Mouse (Mus musculus): Measurements from ENCODE around the gene Sco1.
"Not testable (repeated sequence)": the region's sequence is repeated elsewhere in the genome, so short reads cannot be mapped to it uniquely, and the experiment has no call there.

The Sco1 gene

DNA sequence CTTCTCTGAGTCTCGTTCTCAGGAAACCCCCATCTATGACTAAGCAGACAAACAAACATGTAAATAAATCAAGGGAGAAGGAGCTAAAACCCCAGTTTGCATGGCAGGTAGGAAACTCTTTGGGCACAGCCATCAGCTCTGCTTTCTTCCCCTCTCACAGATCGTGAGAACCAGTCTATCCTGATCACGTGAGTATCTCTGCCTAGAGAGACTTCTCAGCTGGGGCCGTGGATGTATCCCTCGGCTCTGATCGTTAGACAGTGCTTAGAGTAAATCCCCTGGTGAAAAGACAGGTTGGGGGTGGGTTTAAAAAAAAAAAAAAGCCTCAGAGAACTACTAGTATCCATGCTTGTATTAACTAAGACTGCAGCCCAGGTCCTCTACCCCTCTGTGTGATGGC lies 30.8 kb downstream of the Sco1 start:
- in situ Hi-C loops (cut with MboI, MseI), result loop anchor here (5.0 to 10.0 kb wide), 3 partner anchors 56 to 892 kb away; partner anchors contain the start of gene Tmem220

DNA sequence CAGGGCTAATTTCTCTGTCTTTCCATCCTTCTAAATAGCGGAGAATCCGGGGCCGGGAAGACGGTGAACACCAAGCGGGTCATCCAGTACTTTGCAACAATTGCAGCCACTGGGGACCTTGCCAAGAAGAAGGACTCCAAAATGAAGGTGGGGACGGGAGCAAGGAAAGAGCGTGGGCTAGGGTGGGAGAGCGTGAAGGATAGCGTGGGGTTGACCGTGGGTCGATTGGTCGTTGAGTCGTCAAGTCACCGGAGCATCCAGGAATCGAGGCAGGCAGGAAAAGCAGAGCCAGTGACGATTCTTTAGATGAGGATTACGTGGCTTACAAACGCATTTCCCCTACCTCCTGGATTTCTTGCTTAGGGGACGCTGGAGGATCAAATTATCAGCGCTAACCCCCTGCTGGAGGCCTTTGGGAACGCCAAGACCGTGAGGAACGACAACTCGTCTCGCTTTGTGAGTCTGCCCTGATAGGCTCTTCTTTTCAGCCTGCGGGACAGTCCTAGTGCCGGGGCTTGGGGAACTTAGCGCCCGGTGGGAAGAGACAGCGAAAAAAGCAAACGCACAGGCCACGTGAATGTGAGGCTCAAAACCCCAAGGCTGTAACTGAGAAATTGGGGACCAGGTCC lies 31.4 kb downstream of the Sco1 start:
- in situ Hi-C loops (cut with MboI, MseI), result loop anchor here (5.0 to 10.0 kb wide), 3 partner anchors 57 to 891 kb away; partner anchors contain the start of gene Tmem220

DNA sequence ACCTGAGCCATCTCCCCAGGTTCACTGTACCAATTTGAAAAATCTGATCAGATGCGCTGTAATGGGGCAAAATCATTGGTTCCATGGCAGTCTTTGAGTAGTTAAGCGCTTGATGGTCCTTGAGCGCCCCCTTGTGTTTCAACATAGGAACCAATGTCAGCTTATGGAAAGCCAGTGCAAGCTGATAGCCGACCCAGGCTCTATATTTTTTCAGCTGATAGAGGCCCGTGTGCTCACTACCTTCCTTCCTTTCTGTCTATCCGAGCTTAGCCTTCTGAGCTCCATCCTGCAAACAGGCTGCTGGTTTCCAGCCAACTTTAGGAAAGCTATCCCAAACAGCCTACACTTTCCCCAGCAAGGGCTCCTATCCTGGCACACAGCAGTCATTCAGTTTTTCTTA lies 33.0 kb downstream of the Sco1 start:
- in situ Hi-C loops (cut with MboI, MseI), result loop anchor here (10.0 kb wide), 1 partner anchor 889 kb away; no protein-coding TSS in a partner anchor

DNA sequence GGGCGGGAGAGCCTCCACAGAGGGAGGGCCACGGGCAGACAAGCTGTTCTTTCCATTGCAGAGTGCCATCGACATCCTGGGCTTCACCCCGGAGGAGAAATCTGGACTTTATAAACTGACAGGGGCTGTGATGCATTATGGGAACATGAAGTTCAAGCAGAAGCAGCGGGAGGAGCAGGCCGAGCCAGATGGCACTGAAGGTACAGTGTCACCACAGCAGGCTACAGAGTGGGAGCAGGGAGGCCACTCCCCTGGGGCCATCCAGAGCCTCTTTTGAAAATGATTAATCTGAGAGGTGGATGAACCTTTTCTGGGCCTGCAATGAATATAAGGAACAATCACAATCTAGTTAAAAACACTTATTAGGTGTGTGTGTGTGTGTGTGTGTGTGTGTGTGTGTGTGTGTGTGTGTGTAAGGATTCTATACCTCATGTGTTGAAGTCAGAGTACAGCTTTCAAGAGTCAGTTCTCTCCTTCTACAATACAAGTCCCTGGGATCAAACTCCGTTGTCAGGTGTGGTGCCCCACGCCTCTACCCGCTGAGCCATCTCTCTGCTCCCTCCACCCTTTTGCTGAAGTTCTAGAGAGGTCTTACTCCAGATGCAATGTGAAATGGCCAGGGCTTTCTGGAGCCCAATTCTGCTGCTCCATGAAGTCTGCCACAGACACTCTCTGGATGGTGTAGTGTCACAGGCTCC lies 34.1 kb downstream of the Sco1 start:
- in situ Hi-C loops (cut with MboI, MseI), result loop anchor here (10.0 kb wide), 1 partner anchor 888 kb away; no protein-coding TSS in a partner anchor

DNA sequence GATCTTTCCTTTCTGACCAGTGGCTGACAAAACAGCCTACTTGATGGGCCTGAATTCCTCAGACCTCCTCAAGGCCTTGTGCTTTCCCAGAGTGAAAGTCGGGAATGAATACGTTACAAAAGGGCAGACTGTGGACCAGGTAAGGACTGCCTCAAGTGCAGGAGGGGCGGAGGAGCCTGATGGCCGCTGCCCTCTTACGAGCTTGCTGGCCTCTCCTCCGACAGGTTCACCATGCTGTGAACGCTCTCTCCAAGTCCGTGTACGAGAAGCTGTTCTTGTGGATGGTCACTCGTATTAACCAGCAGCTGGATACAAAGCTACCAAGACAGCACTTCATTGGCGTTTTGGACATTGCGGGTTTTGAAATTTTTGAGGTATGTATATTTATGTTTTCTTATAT lies 34.8 kb downstream of the Sco1 start:
- in situ Hi-C loops (cut with MboI, MseI), result loop anchor here (10.0 kb wide), 1 partner anchor 888 kb away; no protein-coding TSS in a partner anchor

DNA sequence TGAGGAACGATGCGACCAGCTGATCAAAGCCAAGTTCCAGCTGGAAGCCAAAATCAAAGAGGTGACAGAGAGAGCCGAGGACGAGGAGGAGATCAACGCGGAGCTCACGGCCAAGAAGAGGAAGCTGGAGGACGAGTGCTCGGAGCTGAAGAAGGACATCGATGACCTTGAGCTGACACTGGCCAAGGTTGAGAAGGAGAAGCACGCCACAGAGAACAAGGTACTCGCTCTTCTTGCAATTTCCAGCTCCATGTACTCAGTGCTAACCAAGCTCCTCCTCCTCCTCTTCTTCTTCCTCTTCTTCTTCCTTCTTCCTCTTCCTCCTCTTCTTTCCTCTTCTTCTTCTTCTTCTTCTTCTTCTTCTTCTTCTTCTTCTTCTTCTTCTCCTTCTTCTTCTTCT lies 39.9 kb downstream of the Sco1 start:
- in situ Hi-C loops (cut with MboI, MseI), result not testable (repeated sequence)

DNA sequence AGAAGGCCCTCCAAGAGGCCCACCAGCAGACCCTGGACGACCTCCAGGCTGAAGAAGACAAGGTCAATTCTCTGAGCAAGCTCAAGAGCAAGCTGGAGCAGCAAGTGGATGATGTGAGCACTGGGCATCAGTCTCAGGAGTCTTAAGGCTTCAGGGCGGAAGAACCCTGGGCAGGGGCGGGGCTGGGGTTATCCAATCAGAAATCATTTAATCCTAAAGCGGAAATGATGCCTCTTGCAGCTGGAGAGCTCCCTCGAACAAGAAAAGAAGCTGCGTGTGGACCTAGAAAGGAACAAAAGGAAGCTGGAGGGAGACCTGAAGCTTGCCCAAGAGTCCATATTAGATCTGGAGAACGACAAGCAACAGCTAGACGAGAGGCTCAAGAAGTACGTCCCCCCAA lies 40.7 kb downstream of the Sco1 start:
- in situ Hi-C loops (cut with MboI, MseI), result no loop called here

DNA sequence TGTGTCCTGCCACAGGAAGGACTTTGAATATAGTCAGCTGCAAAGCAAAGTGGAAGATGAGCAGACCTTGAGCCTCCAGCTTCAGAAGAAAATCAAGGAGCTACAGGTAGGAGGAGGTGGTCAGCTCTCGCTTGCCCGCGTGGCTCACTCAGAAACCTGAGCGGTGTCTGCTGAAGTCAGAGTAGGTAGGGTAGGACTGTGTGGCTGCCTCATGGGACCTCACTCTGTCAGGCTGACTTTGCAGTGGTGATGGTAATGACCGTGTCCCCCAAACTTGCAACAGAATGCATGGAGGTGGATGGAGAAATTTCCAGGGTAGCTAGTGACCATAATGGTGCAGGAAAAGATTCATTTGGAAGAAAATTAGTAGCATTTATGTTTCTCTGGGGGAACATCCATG lies 41.2 kb downstream of the Sco1 start:
- in situ Hi-C loops (cut with MboI, MseI), result no loop called here

DNA sequence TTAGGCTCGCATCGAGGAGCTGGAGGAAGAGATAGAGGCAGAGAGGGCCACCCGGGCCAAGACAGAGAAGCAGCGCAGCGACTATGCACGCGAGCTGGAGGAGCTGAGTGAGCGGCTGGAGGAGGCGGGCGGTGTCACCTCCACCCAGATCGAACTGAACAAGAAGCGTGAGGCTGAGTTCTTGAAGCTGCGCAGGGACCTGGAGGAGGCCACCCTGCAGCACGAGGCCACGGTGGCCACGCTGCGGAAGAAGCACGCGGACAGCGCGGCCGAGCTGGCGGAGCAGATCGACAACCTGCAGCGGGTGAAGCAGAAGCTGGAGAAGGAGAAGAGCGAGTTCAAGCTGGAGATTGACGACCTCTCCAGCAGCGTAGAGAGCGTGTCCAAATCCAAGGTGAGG lies 42.0 kb downstream of the Sco1 start:
- in situ Hi-C loops (cut with MboI, MseI), result no loop called here

DNA sequence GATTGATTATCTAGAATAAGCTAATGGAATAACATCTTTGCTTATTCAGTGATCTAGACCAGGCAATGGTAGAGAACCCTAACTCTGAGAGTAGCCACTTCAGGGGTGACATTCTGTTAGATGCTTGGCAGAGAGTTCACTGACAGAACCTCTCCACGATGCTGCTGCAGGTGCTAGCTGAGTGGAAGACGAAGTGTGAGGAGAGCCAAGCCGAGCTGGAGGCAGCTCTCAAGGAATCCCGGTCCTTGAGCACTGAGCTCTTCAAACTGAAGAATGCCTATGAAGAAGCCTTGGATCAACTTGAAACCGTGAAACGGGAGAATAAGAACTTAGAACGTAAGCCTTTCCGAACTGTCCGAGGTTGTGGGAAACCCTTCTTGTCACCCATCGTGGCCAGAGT lies 45.2 kb downstream of the Sco1 start:
- in situ Hi-C loops (cut with MboI, MseI), result no loop called here

DNA sequence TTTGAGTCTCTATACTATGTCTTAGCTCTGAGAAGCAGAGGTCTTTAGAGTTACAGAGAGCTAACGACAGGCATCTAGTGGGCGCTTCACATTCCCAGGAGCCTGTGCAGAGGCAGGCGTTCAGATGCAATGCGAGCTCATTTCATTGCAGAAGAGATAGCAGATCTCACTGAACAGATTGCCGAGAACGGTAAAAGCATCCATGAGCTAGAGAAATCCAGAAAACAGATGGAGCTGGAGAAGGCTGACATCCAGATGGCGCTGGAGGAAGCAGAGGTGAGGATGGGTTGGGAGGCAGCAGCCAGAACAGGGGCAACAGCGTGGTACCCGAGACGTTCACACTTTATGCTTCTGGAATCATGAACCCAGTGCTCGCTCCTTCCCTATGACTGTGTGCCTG lies 46.0 kb downstream of the Sco1 start:
- in situ Hi-C loops (cut with MboI, MseI), result no loop called here

DNA sequence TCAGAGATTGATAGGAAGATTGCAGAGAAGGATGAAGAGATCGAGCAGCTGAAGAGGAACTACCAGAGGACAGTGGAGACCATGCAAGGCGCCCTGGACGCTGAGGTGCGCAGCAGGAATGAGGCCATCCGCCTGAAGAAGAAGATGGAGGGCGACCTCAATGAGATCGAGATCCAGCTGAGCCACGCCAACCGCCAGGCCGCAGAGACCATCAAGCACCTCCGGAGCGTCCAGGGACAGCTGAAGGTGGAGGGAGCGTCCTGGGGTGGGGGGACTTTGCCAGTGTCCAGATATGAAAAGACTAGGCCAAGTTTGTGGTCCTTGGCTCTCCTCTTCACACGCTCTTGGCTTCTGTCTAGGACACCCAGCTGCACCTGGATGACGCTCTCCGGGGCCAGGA lies 46.8 kb downstream of the Sco1 start:
- in situ Hi-C loops (cut with MboI, MseI), result no loop called here

DNA sequence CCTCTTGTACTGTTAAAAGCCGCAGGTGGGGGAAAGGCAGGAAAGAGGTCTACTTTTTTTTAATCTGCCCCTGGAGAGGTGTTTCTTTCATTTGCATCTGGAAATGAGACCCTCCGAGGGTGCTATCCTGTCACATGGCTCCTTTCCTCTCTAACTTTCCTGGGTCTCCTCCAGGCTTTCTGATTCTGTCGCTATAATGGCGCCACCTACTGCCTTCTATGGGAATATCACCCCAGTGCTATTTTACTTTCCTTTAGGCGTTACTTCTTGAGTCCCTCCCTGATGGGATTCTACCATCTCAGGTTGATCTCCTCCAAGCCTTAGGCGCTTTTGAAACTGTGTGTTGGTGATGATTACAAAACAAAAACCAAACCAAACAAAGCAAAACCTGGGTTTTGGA lies 47.7 kb downstream of the Sco1 start:
- in situ Hi-C loops (cut with MboI, MseI), result no loop called here

DNA sequence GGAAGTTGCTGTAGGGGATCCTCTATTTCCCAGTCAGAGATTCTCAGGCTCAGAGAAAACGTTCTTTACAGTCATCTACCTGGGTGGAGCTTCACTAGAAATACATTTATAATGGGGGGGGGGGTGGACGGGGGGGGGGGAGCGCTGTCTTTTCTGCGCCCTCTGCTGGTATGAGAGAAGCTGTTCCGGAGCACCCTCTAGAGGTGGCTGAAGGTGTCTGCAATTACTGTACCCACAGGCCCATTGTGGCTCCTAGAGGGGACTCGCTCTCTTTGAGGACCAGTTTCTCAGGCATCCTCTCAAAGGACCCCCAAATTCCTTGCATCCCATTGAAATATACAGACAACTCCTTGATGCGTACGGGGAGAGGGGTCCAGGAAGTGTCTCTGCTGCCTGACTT lies 49.2 kb downstream of the Sco1 start:
- in situ Hi-C loops (cut with MboI, MseI), result no loop called here

DNA sequence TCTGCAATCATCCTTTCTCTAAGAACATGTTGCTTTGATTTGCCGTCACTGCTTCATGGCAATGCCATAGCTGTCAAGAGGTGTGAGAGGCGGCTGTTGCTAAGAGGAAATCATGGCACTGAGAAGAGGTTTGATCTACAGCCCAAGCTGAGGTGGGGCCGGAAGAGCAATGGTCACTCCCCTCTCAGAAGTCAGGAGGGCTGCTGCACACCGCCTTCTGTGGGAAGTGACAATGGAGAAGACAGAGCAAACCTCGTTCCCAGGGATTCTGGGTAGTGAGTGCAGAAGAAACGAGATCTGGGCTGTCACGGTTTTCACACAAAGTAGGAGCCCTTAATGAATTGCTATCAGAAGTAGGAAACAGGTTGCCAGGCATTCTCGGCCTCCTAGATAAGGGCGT lies 50.8 kb downstream of the Sco1 start:
- in situ Hi-C loops (cut with MboI, MseI), result no loop called here

DNA sequence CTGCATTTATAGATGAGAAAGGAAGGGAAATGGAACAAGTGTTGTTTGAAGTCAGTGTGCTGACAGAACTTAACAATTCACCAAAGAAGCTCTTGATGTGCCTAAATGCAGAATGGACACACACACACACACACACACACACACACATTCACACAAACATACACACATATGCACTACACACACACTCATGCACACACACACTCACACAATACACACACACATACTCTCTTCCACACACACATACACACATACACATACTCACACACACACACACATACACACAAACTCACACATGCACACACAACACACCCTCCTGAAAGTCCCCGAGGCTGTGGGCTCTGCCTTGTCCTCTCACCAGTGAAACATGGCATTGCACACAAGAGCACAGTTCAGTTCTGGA lies 51.8 kb downstream of the Sco1 start:
- in situ Hi-C loops (cut with MboI, MseI), result no loop called here

DNA sequence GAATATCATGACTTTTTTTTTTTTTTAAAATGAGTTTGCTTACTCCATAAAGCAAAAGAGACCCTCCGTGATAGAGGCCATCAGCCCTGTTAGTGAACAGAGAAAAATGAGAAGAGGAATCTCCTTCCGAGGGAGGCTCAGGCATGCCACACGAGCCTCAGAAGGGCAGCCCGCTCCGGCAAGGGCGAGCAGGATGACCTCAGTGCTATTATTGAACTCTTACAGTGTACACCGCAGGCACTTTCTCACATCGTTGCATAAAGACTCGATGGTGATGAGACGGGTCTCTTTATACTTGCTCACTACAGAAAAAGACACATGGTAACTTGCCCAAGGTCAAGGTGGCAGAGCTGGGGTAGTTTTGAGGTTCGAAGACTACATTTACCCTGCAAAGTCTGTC lies 52.2 kb downstream of the Sco1 start:
- in situ Hi-C loops (cut with MboI, MseI), result no loop called here

DNA sequence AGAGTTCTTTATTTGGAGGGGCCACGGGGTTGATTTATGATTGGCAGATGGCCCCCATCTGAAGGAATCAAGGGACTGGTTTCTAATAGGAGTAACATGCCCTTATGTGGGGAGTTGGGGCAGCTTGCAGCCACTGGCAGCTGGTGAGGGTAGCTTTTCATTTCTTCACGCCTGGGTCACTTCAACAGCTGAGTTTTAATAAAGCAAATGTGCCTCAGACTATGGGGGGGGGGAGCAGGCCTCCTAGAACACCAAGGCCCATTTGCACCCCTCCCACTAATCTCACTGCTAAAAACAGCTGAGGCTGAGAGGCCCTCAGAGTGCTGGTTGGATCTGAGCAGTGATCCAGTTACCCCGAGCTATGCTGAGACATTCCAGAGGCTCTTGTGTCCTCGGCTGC lies 53.2 kb downstream of the Sco1 start:
- in situ Hi-C loops (cut with MboI, MseI), result no loop called here

DNA sequence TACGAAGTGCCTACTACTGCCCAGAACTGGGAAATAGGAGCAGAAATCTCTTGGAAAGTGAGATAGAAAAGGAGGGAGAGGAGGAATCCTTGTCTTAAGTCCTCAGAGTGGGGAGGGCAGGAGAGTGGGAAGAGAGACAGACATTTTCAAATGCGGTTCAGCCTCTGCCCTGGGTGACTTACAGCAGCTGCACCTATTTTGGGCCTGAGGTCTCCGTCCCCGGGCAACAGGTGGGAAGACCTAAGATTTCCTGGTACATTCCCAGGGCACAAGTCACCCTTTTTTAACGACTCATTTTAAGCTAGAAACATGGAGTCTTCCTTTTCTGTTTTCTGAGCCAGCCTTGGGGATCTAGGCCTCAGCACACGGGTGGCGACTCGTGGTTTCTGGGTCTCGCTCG lies 54.5 kb downstream of the Sco1 start:
- in situ Hi-C loops (cut with MboI, MseI), result no loop called here

DNA sequence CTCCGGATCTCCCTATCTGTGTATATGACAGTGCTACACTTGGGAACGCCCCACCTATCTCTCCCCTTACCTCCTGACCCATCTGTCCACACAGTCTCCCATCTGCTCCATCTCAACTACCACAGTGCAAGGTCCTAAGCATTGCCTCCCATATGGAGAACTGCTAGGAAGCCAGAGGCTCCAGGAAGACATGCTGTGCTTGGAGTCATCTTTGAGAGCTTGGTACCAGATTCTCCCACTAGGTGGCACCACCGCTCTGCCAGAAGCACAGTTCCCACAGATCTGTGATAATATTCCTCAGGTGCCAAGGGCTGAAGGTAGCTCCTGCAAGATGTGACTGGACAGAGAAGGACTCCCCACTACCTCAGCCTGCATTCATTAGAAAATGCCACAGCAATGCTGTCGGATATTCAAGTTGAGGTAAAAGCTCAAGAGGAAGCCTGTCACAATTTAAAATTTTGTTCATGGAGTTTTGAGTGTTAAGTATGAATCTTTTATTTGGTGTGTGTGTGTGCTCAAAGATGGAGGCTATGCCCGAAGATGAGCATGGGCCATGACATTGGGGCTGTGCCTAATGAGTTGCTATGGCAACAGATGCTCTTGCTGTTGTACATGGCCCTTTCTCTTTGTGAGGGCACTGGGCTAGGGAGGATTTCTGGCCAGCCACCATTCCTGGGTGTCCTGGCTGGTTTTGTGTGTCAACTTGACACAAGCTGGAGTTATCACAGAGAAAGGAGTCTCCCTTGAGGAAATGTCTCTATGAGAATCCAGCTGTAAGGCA lies 57.9 kb downstream of the Sco1 start:
- in situ Hi-C loops (cut with MboI, MseI), result loop anchor here (5.0 to 10.0 kb wide), 2 partner anchors 247 to 554 kb away; no protein-coding TSS in a partner anchor

DNA sequence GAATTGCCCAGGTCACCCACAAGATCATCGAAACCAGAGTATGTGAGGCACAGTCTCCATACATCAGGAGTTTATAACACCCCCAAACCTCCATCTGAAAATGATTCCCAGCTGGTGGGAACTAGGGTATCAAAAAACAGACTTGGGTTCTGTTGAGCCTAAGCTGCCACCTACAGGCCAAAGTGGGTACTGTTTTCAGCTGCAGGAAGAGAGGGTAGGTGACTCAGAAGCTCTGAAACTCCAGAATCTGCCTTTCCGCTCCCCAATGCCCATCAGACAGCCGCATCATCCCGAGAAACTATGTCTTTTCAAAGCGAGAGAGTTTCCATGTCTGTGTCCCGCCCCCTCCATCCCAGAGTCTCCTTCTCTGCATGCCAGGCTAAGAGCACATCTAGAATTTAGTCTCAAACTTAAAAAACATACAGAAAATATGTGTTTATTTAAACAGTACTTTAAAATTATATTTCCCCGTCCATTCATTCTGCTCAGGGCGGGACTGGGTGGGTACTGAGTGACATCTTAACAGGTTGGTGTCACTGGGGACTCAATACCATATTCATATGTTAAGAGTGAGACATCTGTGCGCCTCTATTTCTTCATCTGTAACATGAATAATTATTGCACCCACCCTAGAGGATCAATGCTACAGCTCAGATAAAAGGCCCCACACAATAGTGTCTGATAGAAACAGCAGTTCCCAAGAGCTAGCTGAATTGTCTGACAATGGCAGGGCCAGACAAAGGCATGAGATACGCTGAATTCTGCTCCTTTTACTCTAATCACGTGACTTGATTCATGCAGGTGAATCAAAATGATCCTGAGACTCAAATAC lies 59.8 kb downstream of the Sco1 start:
- in situ Hi-C loops (cut with MboI, MseI), result loop anchor here (5.0 to 10.0 kb wide), 2 partner anchors 245 to 553 kb away; no protein-coding TSS in a partner anchor

DNA sequence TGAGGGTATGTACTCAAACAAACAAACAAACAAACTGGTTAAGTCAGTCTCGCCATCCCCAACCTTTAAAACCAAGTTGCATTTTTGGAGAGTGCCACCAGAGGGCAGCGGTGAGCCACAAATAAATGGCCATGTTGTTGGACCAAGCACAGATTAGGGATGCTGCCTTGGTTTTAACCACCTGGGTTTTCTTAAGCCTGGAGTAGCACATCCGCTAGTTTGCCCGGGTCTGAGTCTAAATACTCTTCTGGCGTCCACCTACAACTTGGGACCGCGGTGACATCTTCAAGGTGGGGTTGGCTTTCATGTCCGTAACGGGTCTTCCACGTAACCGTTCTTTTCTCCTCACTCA lies 60.4 kb downstream of the Sco1 start:
- in situ Hi-C loops (cut with MboI, MseI), result loop anchor here (5.0 to 10.0 kb wide), 2 partner anchors 244 to 552 kb away; no protein-coding TSS in a partner anchor
